Mouse (Mus musculus): Measurements from ENCODE around the gene Mink1. TPM values are rescaled to one million over a fixed set of nuclear protein-coding genes. Genes with fewer than 3 reads are reported as not detected.

Gene Mink1
- polyA plus RNA-seq, 1 experiment from 2014 or later: 15.2 TPM

DNA sequence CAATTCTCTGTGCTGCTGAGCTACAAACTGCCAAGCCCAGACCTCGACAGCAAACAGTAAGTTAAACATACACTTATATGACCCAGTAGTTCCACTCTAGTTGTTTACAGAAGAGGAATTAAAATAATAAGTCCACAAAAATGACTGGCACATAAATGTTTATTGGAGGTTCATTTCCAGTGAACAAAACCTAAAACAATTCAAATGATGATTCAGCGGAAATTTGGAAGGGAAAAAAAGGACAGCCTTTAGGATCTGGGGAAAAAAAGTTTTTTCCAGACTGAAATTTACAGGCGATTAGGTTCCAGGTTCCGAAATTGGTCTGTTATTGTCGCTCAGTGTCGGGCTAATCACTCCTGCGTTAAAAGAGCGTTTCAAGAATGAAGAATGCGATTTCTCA lies 23.3 kb upstream of the Mink1 start:
- 15% methylated on average over 9 of the region's 9 CpGs for WGBS
- Histone ChIP-seq H3K9ac (peak overlapping the region; percentile 68), H3K4me3 (ENCODE audit: low read depth, low read length) (peak overlapping the region; percentile 57), H3K27me3 (ENCODE audit: insufficient read depth, low read length) (peaks cover 8% of the 10 kb centered on the region; the same call in 1 of the 2 replicates), H3K4me2 (peak overlapping the region; percentile 77), H3K4me1 (ENCODE audit: insufficient read depth) (no peaks in the 10 kb centered on the region), H3K36me3 (ENCODE audit: insufficient read depth) (no peaks in the 10 kb centered on the region), H3K27ac (ENCODE audit: low read depth) (no peak overlapping the region; the same call in 1 of the 2 replicates), H3K9me3 (ENCODE audit: low read depth, low read length) (no peaks in the 10 kb centered on the region)
- DNase-seq: peak; percentile 3
- TF ChIP-seq CTCF (IDR thresholded peaks at IDR 0.05; ENCODE audit: low read depth): no peak
- no peak for ATAC-seq (ENCODE audit: insufficient read depth)

DNA sequence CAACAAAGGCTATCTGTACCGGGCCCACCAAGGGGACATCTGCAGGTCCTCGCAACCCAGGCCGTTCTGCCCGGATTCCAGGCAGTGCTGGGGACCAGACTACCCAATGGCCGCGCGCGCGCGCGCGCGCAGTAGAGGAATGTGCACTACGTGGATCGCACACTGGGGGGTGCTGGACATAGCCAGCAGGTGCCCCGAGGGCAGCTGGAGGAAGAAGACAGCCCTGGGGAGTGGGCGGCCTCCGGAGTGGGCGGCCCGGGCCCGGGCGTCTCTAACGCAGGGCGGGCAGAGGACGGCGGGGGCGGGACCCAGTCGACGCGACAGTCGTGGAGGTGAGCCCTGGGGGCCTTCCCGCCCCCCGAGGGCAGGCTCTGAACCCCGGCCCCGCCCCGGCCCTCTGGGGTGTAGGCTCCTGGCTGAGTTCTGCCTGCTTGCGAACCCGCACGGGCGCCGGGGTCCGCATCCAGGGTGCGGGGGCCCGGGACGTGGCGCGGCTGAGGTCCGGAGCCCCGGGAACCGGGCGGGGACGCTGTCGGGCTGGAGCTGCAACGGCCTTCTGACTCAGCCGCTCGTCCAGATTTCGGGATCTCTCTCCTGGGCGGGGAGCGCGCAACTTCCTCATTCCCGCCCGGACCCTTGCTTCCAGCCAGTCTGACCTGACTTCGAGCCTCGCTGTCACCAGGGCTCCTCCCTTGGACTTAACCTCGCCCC lies 22.6 kb upstream of the Mink1 start, which contains the start of gene Pld2:
Pld2 (plus strand) TSS at position 188 of the 711 bp plus-strand sequence.
- peak; percentile 93 for DNase-seq
- peak within 1 kb of the TSS; percentile 57 for H3K4me3 ChIP-seq (ENCODE audit: low read depth, low read length)
- no peaks in the 10 kb centered on the region for H3K36me3 ChIP-seq (ENCODE audit: insufficient read depth)
- WGBS: under 1% methylated on average over 53 of the region's 65 CpGs
- H3K4me2 ChIP-seq: peak within 1 kb of the TSS; percentile 77
- peak within 1 kb of the TSS; percentile 54; the same call in 1 of the 2 replicates for H3K27ac ChIP-seq (ENCODE audit: low read depth)
- peak; percentile 98 for ATAC-seq (ENCODE audit: insufficient read depth)
- peak; percentile 65 for TF ChIP-seq CTCF (IDR thresholded peaks at IDR 0.05; ENCODE audit: low read depth)
- peak within 1 kb of the TSS; percentile 68 for H3K9ac ChIP-seq
- H3K9me3 ChIP-seq (ENCODE audit: low read depth, low read length): no peaks in the 10 kb centered on the region
- H3K4me1 ChIP-seq (ENCODE audit: insufficient read depth): no peaks in the 10 kb centered on the region
- H3K27me3 ChIP-seq (ENCODE audit: insufficient read depth, low read length): peaks cover 8% of the 10 kb centered on the region; the same call in 1 of the 2 replicates

DNA sequence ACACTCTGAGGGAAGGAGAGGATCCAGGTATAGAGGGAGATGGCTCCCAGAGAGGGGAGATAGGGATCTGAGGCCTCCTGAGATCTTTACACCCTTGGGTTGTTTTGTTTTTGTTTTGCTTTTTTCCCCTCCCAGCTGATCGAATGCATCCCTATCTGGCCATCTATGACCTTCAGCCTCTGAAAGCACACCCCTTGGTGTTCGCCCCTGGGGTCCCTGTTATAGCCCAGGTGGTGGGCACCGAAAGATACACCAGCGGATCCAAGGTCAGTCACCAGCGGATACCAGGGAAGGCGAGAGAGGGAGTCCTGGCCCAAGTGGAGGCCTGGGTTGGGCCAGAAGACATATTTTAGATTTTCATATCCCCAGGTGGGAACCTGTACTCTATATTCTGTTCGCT lies 21.8 kb upstream of the Mink1 start:
- WGBS: 83% methylated on average over 7 of the region's 7 CpGs
- no peaks in the 10 kb centered on the region for H3K9me3 ChIP-seq (ENCODE audit: low read depth, low read length)
- peak overlapping the region; percentile 57 for H3K4me3 ChIP-seq (ENCODE audit: low read depth, low read length)
- peak overlapping the region; percentile 68 for H3K9ac ChIP-seq
- ATAC-seq (ENCODE audit: insufficient read depth) (no peak), DNase-seq (no peak)
- peak overlapping the region; percentile 77 for H3K4me2 ChIP-seq
- H3K27me3 ChIP-seq (ENCODE audit: insufficient read depth, low read length): peaks cover 8% of the 10 kb centered on the region; the same call in 1 of the 2 replicates
- H3K36me3 ChIP-seq (ENCODE audit: insufficient read depth): no peaks in the 10 kb centered on the region
- no peak overlapping the region for H3K27ac ChIP-seq (ENCODE audit: low read depth)
- no peak for TF ChIP-seq CTCF (IDR thresholded peaks at IDR 0.05; ENCODE audit: low read depth)
- H3K4me1 ChIP-seq (ENCODE audit: insufficient read depth): no peaks in the 10 kb centered on the region

DNA sequence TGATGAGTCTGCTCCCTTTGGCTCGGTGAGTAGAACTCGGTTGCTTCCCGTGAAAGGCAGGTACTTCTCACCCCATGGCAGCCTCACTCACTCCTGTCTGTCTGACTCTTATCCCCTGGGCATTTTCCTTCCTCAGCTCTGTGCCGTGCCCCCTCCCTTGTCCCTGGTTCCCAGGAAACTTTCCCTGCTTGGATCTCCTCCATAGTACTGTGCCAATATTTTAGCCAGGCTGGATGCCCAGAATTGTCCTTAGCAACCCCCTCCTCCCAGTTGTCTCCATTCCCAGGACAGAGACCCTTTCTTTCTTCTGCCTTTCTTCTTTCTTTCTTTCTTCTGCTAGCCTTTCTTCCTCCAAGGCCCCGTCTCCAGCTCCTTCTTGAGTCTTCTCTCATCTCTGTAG lies 21.3 kb upstream of the Mink1 start:
- H3K9ac ChIP-seq: no peak overlapping the region
- no peaks in the 10 kb centered on the region for H3K4me1 ChIP-seq (ENCODE audit: insufficient read depth)
- no peaks in the 10 kb centered on the region for H3K36me3 ChIP-seq (ENCODE audit: insufficient read depth)
- H3K27me3 ChIP-seq (ENCODE audit: insufficient read depth, low read length): peaks cover 8% of the 10 kb centered on the region; the same call in 1 of the 2 replicates
- no peak overlapping the region; the same call in 1 of the 2 replicates for H3K4me2 ChIP-seq
- ATAC-seq (ENCODE audit: insufficient read depth): no peak
- no peaks in the 10 kb centered on the region for H3K9me3 ChIP-seq (ENCODE audit: low read depth, low read length)
- 67% methylated on average over 5 of the region's 5 CpGs for WGBS
- H3K27ac ChIP-seq (ENCODE audit: low read depth): no peak overlapping the region
- no peak for DNase-seq
- TF ChIP-seq CTCF (IDR thresholded peaks at IDR 0.05; ENCODE audit: low read depth): no peak
- H3K4me3 ChIP-seq (ENCODE audit: low read depth, low read length): no peak overlapping the region

DNA sequence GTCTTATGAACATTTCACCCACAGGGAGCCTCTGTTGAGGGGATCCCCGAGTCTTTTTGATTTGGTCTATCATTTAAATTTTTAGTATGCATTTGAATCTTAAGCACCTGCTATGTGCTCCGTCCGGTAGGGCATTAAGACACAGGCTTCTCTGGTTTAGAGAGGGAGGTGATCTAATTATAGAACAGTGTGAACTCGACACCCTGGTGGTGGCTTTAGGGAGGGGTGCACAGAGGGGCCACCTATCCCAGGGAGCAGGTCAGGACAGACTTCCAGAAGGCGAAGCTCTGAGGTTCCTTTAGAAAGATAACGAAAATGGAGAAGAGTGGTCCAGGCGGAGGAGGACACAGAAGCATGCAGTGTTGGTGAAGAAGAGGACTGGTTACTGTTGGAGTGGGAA lies 18.2 kb upstream of the Mink1 start:
- H3K4me1 ChIP-seq (ENCODE audit: insufficient read depth): no peaks in the 10 kb centered on the region
- no peak overlapping the region for H3K4me2 ChIP-seq
- 54% methylated on average over 7 of the region's 7 CpGs for WGBS
- H3K27me3 ChIP-seq (ENCODE audit: insufficient read depth, low read length): peaks cover 8% of the 10 kb centered on the region; the same call in 1 of the 2 replicates
- TF ChIP-seq CTCF (IDR thresholded peaks at IDR 0.05; ENCODE audit: low read depth): no peak
- H3K4me3 ChIP-seq (ENCODE audit: low read depth, low read length): no peak overlapping the region
- H3K9me3 ChIP-seq (ENCODE audit: low read depth, low read length): no peaks in the 10 kb centered on the region
- ATAC-seq (ENCODE audit: insufficient read depth): no peak
- H3K36me3 ChIP-seq (ENCODE audit: insufficient read depth): no peaks in the 10 kb centered on the region
- DNase-seq: no peak
- H3K27ac ChIP-seq (ENCODE audit: low read depth): no peak overlapping the region
- no peak overlapping the region for H3K9ac ChIP-seq

DNA sequence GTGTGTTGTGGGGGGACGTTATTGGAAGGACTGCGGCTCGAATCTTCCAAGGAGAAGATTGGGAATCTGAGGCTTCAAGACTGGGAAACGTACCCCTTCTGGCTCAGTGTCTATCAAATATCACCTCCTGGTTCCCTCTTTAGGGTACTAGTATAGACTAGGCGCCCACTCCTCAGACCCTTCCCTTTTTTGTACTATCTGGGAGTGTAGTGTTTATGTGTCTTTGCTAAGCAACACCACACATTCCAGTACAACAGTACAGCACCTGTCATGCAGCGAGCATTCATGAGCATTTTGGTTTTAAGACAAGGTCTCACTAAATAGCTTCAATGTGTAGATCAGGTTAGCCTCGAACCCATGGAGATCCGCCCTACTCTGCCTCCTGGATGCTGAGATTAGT lies 11.2 kb upstream of the Mink1 start:
- Histone ChIP-seq H3K27ac (ENCODE audit: low read depth) (no peak overlapping the region), H3K4me3 (ENCODE audit: low read depth, low read length) (no peak overlapping the region), H3K9ac (no peak overlapping the region), H3K4me2 (no peak overlapping the region), H3K27me3 (ENCODE audit: insufficient read depth, low read length) (no peaks in the 10 kb centered on the region), H3K9me3 (ENCODE audit: low read depth, low read length) (no peaks in the 10 kb centered on the region), H3K36me3 (ENCODE audit: insufficient read depth) (no peaks in the 10 kb centered on the region), H3K4me1 (ENCODE audit: insufficient read depth) (no peaks in the 10 kb centered on the region)
- no peak for TF ChIP-seq CTCF (IDR thresholded peaks at IDR 0.05; ENCODE audit: low read depth)
- DNase-seq (no peak), ATAC-seq (ENCODE audit: insufficient read depth) (no peak)
- 82% methylated on average over 8 of the region's 8 CpGs for WGBS

DNA sequence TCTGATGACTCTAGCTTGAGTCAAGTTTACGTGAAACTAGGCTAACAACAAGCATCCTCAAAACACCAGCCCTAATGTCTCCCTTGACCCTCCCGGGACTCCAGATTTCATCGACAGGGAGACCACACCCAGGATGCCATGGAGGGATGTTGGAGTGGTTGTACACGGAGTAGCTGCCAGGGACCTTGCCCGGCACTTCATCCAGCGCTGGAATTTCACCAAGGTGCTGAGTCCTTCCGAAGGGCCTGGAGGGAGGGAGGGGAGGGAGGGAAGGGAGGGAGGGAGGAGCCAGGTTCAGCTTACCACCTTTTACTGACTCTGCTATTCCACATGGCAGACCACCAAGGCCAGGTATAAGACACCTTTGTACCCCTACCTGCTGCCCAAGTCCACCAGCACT lies 8.7 kb upstream of the Mink1 start:
- no peaks in the 10 kb centered on the region for H3K9me3 ChIP-seq (ENCODE audit: low read depth, low read length)
- TF ChIP-seq CTCF (IDR thresholded peaks at IDR 0.05; ENCODE audit: low read depth): no peak
- DNase-seq (no peak), ATAC-seq (ENCODE audit: insufficient read depth) (no peak)
- WGBS: 11% methylated on average over 7 of the region's 7 CpGs
- no peaks in the 10 kb centered on the region for H3K36me3 ChIP-seq (ENCODE audit: insufficient read depth)
- H3K27ac ChIP-seq (ENCODE audit: low read depth): no peak overlapping the region
- no peaks in the 10 kb centered on the region for H3K4me1 ChIP-seq (ENCODE audit: insufficient read depth)
- H3K4me3 ChIP-seq (ENCODE audit: low read depth, low read length): no peak overlapping the region
- no peak overlapping the region for H3K9ac ChIP-seq
- H3K27me3 ChIP-seq (ENCODE audit: insufficient read depth, low read length): no peaks in the 10 kb centered on the region
- H3K4me2 ChIP-seq: no peak overlapping the region
